Mouse (Mus musculus) lung, postnatal 0 days (tissue): ENCODE measurements around the gene Pdss2.

Experiments used
- CTCF ChIP-seq: IDR thresholded peaks from 2 replicates; pipeline ENCODE4 v1.5.1; 2016; ENCODE audit warnings: antibody characterized with exemption, mild to moderate bottlenecking
- EP300 ChIP-seq: IDR thresholded peaks from 2 replicates; pipeline ENCODE4 v1.6.1; 2016; ENCODE audit warnings: antibody characterized with exemption, mild to moderate bottlenecking, control low read depth

GRCm38 (mm10) chr10:43294331-43294730 is 73.0 kb downstream of the Pdss2 start:
- TF ChIP-seq CTCF (no peak), EP300 (no peak)
